Mouse (Mus musculus) forebrain, embryonic 14.5 days (tissue): Measurements from ENCODE around the gene Mettl8. TPM values are rescaled to one million over a fixed set of nuclear protein-coding genes. Genes with fewer than 3 reads are reported as not detected.

Experiments
- ATAC-seq: fragments of 200-750 bp; cut with Nextera tagmentation; 2 replicates; pipeline ENCODE4 v1.8.0; 2017; ENCODE audit warnings: mild to moderate bottlenecking, moderate library complexity
- DNase-seq: peaks from one replicate; pipeline ENCODE4 v3.0.0-alpha.2; 2015; ENCODE audit warnings: low spot score
- H3K27ac ChIP-seq: fragments of 300-500 bp; sonication (generic); 2 replicates; pipeline ENCODE4 v1.5.1; 2014; ENCODE audit warnings: low read depth, mild to moderate bottlenecking, control low read depth, low read length, moderate library complexity
- H3K27me3 ChIP-seq: fragments of 300-500 bp; sonication (generic); replicated peaks from 2 replicates; pipeline ENCODE4 v1.6.1; 2014; ENCODE audit warnings: low read length, control low read depth, mixed read lengths; ENCODE audit not compliant: control insufficient read depth, insufficient read depth
- H3K36me3 ChIP-seq: fragments of 300-500 bp; sonication (generic); 2 replicates; pipeline ENCODE4 v1.6.1; 2014; ENCODE audit warnings: low read length, control low read depth; ENCODE audit not compliant: control insufficient read depth, insufficient read depth
- H3K4me1 ChIP-seq: fragments of 300-500 bp; sonication (generic); 2 replicates; pipeline ENCODE4 v1.6.1; 2014; ENCODE audit warnings: antibody characterized with exemption, low read length, control low read depth; ENCODE audit not compliant: control insufficient read depth, insufficient read depth
- H3K4me2 ChIP-seq: fragments of 300-500 bp; sonication (generic); 2 replicates; pipeline ENCODE4 v1.6.1; 2014; ENCODE audit warnings: mild to moderate bottlenecking, control low read depth, low read length
- H3K4me3 ChIP-seq: fragments of 300-500 bp; sonication (generic); 2 replicates; pipeline ENCODE4 v1.5.1; 2014; ENCODE audit warnings: low read depth, low read length, control low read depth
- H3K9ac ChIP-seq: fragments of 300-500 bp; sonication (generic); 2 replicates; pipeline ENCODE4 v1.6.1; 2014; ENCODE audit warnings: mild to moderate bottlenecking, low read length, control low read depth, moderate library complexity
- H3K9me3 ChIP-seq: fragments of 300-500 bp; sonication (generic); replicated peaks from 2 replicates; pipeline ENCODE4 v1.6.1; 2016; ENCODE audit warnings: low read length, control low read depth, mixed read lengths; ENCODE audit not compliant: control insufficient read depth
- WGBS: fragments of 180-500 bp; shearing (Covaris S2); extraction: QIAGEN DNeasy Blood & Tissue Kit; methylation state at CpG from one replicate; pipeline ENCODE4 v1.1.7; 2014; 5-methylcytosine and 5-hydroxymethylcytosine counted together
- polyA plus RNA-seq: library from polyadenylated mRNA; unstranded; fragments of >200 nt; fragmentation: Nextera tagmentation; extraction: Ambion mirVana; gene quantifications from 2 replicates; pipeline ENCODE4 v1.2.1, GENCODE M21; 2014

Gene Mettl8
- polyA plus RNA-seq, 1 experiment from 2014 or later: 19.1 TPM

GRCm38 (mm10) chr2:71046151-71046550 is 9.2 kb downstream of the Mettl8 start:
- Histone ChIP-seq H3K4me3 (no peak overlapping the region), H3K9ac (no peak overlapping the region), H3K4me2 (no peak overlapping the region), H3K4me1 (no peaks in the 10 kb centered on the region), H3K27me3 (no peaks in the 10 kb centered on the region), H3K36me3 (no peaks in the 10 kb centered on the region), H3K27ac (no peak overlapping the region), H3K9me3 (no peaks in the 10 kb centered on the region)
- WGBS: 66% methylated on average over 6 of the region's 6 CpGs
- ATAC-seq (no peak), DNase-seq (no peak)

DNA sequence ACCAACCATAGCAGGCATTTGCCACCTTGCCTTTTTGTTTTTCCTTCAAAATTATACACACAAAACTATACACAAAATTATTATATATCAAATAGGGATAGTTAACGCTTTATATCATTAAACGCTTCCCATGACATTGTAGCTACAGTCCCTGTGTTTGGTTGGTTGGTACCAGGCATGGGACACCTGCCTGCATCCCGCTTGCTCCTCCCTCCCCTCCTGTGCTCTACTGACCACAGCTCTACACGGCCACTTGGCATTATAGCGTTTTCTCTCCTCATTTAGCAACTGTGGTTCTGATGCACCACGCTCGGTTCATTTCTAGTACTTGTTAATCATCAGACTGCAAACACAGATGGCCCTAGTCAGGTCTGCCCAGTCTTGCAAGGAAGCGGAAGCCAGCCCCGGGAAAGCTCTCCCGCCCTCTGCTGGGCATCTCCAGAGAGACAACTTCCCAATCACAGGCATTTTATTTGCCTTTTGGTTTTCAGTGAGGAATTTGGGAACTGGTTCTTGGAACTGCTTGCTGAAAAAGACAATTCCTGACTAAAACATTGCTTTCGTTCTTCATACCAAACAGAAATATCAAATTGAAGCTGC is 15.8 kb downstream of the Mettl8 start:
- 41% methylated on average over 11 of the region's 11 CpGs for WGBS
- H3K9ac ChIP-seq: no peak overlapping the region
- H3K27ac ChIP-seq: no peak overlapping the region
- no peaks in the 10 kb centered on the region for H3K9me3 ChIP-seq
- H3K36me3 ChIP-seq: no peaks in the 10 kb centered on the region
- DNase-seq (peak; percentile 89), ATAC-seq (peak; percentile 86)
- H3K27me3 ChIP-seq: no peaks in the 10 kb centered on the region
- H3K4me1 ChIP-seq: peaks cover 6% of the 10 kb centered on the region
- no peak overlapping the region for H3K4me3 ChIP-seq
- no peak overlapping the region for H3K4me2 ChIP-seq

DNA sequence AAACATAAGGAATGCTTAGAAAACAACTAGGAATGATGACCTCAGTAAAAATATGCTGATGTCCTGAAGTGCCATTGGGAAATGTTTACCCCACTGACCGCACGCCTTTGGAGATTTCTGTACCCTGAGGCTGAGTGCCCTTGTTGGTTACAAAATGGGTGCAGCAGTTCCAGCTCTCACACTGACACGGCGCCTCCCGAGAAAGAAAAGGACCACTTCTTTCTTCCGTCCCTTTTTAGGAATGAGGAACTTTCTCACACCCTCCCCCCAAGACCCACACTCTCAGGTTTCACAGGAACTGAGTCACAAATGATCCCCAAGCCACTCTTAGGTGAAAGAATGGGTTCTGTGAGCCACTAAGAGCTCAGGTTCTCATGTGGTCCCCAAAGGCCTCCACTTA is 17.9 kb downstream of the Mettl8 start:
- H3K9ac ChIP-seq: no peak overlapping the region
- DNase-seq (no peak), ATAC-seq (no peak)
- H3K9me3 ChIP-seq: no peaks in the 10 kb centered on the region
- H3K27ac ChIP-seq: no peak overlapping the region
- WGBS: 85% methylated on average over 6 of the region's 6 CpGs
- H3K4me3 ChIP-seq: no peak overlapping the region
- H3K4me1 ChIP-seq: peaks cover 22% of the 10 kb centered on the region
- H3K27me3 ChIP-seq: no peaks in the 10 kb centered on the region
- H3K4me2 ChIP-seq: no peak overlapping the region
- H3K36me3 ChIP-seq: no peaks in the 10 kb centered on the region

DNA sequence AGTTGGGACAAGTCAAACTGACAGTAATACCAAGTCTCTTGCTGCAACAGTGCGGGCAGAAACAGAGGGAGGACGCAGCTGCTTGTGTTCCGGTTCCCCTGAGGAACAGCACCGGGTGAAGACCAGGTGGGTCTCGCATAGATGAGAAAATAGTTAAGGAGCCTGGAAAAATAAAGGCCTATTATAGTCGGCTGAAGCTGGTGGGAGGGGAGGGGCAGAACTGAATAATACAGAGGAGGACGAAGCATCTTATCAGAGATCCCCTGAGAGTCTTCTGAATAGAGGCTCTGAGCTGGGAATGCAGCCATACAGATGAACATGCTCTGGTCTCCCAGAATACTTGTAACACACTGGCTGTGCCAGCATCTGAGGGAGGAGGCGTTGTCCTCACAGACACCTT is 21.4 kb downstream of the Mettl8 start:
- H3K9ac ChIP-seq: no peak overlapping the region
- H3K9me3 ChIP-seq: no peaks in the 10 kb centered on the region
- ATAC-seq: peak; percentile 29; the same call in 1 of the 2 replicates
- H3K4me1 ChIP-seq: peaks cover 28% of the 10 kb centered on the region
- no peak overlapping the region for H3K4me3 ChIP-seq
- no peak overlapping the region; the same call in 1 of the 2 replicates for H3K27ac ChIP-seq
- DNase-seq: peak; percentile 16
- no peaks in the 10 kb centered on the region for H3K27me3 ChIP-seq
- no peak overlapping the region for H3K4me2 ChIP-seq
- 47% methylated on average over 8 of the region's 8 CpGs for WGBS
- no peaks in the 10 kb centered on the region for H3K36me3 ChIP-seq

DNA sequence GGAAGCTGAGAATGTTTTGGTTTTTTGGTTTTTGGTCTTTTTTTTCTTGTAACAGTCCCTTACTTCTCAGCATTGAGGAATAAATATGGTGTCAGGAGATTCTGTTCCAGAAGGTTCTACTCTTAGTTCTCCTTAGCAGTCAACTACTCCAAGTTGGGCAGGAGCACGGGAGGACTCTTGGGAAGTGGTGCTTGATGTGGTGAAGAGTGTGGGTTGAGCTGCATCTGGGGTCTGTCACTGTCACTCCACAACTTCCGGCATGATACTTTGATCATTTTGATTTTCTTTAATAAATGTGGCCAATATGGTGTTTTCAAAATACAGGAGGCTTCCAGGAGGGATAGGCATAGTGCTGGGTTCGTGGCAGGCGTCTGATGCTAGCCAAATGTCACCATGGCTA is 22.4 kb downstream of the Mettl8 start:
- Histone ChIP-seq H3K9me3 (no peaks in the 10 kb centered on the region), H3K4me3 (no peak overlapping the region), H3K27ac (0 out of 2 replicates have a peak overlapping the region, but pooled peaks have one; percentile 9), H3K9ac (no peak overlapping the region), H3K27me3 (no peaks in the 10 kb centered on the region), H3K36me3 (no peaks in the 10 kb centered on the region), H3K4me1 (peaks cover 28% of the 10 kb centered on the region), H3K4me2 (no peak overlapping the region)
- WGBS: 91% methylated on average over 4 of the region's 4 CpGs
- ATAC-seq: no peak
- DNase-seq: no peak

DNA sequence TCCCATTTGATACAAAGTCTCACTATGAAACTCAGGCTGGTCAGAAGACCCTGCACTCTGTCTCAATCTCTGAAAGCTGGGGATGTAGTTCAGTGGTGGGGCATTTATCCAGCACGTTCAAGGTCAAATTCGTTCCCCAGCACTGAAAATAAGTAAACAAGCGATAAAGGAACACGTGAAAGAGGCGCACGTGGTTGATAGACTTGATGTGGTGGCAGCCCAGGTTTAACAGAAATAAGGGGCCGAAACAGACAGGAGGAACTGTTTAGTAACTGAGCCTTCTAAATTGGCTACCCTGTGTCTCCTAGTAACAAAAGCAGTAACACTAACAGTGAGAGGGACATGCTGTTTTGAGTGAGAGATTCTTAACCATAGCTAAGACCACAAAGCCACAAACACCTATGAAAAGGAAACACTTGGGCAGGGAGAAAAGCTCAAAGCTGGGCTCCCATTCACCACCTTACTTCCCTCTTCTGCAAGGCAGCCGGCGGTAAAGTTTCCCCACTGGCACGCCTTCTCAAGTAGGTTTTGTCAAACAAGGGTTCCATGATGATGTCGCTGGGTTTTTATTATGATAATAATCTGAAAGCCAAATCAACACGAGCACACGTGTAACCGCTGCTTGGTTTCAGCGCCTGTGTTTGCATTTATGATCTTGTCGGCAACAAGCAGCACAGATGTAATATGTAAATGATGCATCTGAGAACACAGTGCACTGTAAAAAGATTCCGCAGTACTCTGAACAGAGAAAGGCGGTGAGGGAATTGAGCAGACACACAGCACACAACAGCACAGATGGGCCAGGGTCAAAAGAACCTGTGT is 23.2 kb downstream of the Mettl8 start:
- ATAC-seq (peak; percentile 67), DNase-seq (peak; percentile 66)
- Histone ChIP-seq H3K27me3 (no peaks in the 10 kb centered on the region), H3K27ac (peak overlapping the region; percentile 11; the same call in 1 of the 2 replicates), H3K36me3 (no peaks in the 10 kb centered on the region), H3K4me1 (peaks cover 28% of the 10 kb centered on the region), H3K4me2 (0 out of 2 replicates have a peak overlapping the region, but pooled peaks have one; percentile 18), H3K9ac (no peak overlapping the region; the same call in 1 of the 2 replicates), H3K9me3 (no peaks in the 10 kb centered on the region), H3K4me3 (no peak overlapping the region)
- WGBS: 58% methylated on average over 18 of the region's 18 CpGs

DNA sequence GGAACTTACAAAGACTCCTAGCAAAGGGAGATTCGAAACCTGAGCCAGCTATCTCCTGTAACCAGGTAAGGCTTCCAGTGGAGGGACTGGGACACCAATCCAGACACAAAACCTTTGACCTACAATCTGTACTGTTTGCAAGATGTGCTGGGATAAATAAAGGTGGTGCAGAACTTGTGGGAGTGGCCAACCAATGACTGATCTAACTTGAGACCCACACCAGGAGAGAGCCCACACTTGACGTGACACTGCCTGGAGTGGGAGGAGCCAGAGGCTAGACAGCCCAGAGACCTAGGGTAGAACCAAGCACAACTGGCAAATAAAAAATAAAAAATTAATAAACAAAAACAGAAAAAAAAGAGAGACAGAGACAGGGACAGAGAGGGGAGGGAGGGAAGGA is 24.7 kb downstream of the Mettl8 start:
- 90% methylated on average over 2 of the region's 2 CpGs for WGBS
- H3K9ac ChIP-seq: no peak overlapping the region

DNA sequence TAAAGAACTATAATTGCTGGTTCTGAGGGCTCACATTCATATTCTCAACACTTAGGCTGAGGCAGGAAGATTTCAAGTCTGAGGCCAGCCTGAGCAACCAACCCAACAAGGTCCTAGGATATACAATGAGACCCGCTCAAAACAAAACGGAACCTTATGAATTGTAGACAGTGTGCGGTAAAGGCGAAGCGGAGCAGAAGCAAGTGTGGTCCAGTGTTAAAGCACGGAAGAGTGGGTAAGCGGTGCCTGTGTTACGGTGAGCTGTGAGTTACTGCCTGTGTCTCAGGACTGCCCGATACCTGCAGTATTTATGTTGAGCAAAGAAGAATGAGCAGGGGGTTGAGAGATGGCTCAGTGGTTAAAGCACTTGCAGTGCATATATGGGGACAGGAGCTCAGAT is 27.8 kb downstream of the Mettl8 start:
- Histone ChIP-seq H3K27ac (no peak overlapping the region), H3K9ac (no peak overlapping the region), H3K27me3 (no peaks in the 10 kb centered on the region), H3K9me3 (no peaks in the 10 kb centered on the region), H3K4me3 (no peak overlapping the region), H3K4me1 (peaks cover 10% of the 10 kb centered on the region), H3K4me2 (no peak overlapping the region), H3K36me3 (no peaks in the 10 kb centered on the region)
- WGBS: over 99% methylated on average over 9 of the region's 9 CpGs
- DNase-seq (no peak), ATAC-seq (no peak)

More for the DNA sequence above, 24.7 kb downstream of the Mettl8 start:
- Histone ChIP-seq H3K27me3 (no peaks in the 10 kb centered on the region), H3K36me3 (no peaks in the 10 kb centered on the region), H3K9me3 (no peaks in the 10 kb centered on the region), H3K4me3 (no peak overlapping the region), H3K27ac (no peak overlapping the region), H3K4me1 (peaks cover 28% of the 10 kb centered on the region), H3K4me2 (no peak overlapping the region)
- ATAC-seq (no peak), DNase-seq (no peak)

DNA sequence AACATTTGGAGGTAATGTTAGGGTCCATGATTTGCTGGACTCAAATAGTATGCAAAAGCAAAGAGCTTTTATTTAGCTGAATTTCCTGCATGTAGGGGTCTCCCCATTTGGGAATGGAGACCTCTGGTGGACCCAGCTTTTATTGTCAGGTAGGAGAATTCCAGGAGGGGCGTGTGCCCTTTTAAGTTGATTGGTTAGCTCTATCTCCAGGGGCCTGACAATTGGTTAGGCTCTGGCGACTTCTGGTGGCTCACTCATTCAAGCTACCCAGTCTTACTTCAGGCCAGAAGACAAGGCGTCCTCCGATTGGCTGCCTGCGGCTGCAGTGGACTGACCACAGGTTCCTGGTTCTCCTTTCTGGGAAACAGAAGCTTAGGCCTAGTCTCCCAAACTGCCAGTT is 28.6 kb downstream of the Mettl8 start:
- 49% methylated on average over 5 of the region's 5 CpGs for WGBS
- Histone ChIP-seq H3K9me3 (no peaks in the 10 kb centered on the region), H3K4me2 (no peak overlapping the region), H3K36me3 (no peaks in the 10 kb centered on the region), H3K4me1 (peaks cover 8% of the 10 kb centered on the region), H3K27me3 (no peaks in the 10 kb centered on the region), H3K9ac (no peak overlapping the region), H3K4me3 (no peak overlapping the region), H3K27ac (no peak overlapping the region)
- no peak for ATAC-seq
- peak; percentile 38 for DNase-seq
